Mouse (Mus musculus) kidney, embryonic 14.5 days (tissue): ENCODE results near the gene Mylk. TPM values are rescaled to one million over a fixed set of nuclear protein-coding genes. Genes with fewer than 3 reads are reported as not detected.

Experiments used
- ATAC-seq: fragments of 200-750 bp; cut with Nextera tagmentation; 2 replicates; pipeline ENCODE4 v1.8.0; 2017; ENCODE audit warnings: moderate number of reproducible peaks, mild to moderate bottlenecking, moderate TSS enrichment, moderate library complexity; ENCODE audit not compliant: low FRiP score, low TSS enrichment
- H3K27ac ChIP-seq: fragments of 300-500 bp; sonication (generic); 2 replicates; pipeline ENCODE4 v1.5.1; 2014; ENCODE audit warnings: low read depth, mild to moderate bottlenecking, low read length, moderate library complexity, mixed read lengths
- H3K27me3 ChIP-seq: fragments of 300-500 bp; sonication (generic); 2 replicates; pipeline ENCODE4 v1.6.1; 2014; ENCODE audit warnings: mild to moderate bottlenecking, low read length; ENCODE audit not compliant: control insufficient read depth, insufficient read depth
- H3K36me3 ChIP-seq: fragments of 300-500 bp; sonication (generic); 2 replicates; pipeline ENCODE4 v1.6.1; 2014; ENCODE audit warnings: low read length, mixed read lengths; ENCODE audit not compliant: control insufficient read depth, insufficient read depth
- H3K4me1 ChIP-seq: fragments of 300-500 bp; sonication (generic); 2 replicates; pipeline ENCODE4 v1.6.1; 2014; ENCODE audit warnings: low read length, mixed read lengths; ENCODE audit not compliant: control insufficient read depth, insufficient read depth
- H3K4me2 ChIP-seq: fragments of 300-500 bp; sonication (generic); replicated peaks from 2 replicates; pipeline ENCODE4 v1.6.1; 2014; ENCODE audit warnings: low read depth, mild to moderate bottlenecking, low read length
- H3K4me3 ChIP-seq: fragments of 300-500 bp; sonication (generic); 2 replicates; pipeline ENCODE4 v1.5.1; 2014; ENCODE audit warnings: mild to moderate bottlenecking, low read length
- H3K9ac ChIP-seq: fragments of 300-500 bp; sonication (generic); 2 replicates; pipeline ENCODE4 v1.6.1; 2014; ENCODE audit warnings: low read depth, mild to moderate bottlenecking, low read length, moderate library complexity
- H3K9me3 ChIP-seq: fragments of 300-500 bp; sonication (generic); 2 replicates; pipeline ENCODE4 v1.6.1; 2016; ENCODE audit warnings: low read length; ENCODE audit not compliant: control insufficient read depth
- WGBS: fragments of 180-500 bp; shearing (Covaris S2); extraction: QIAGEN DNeasy Blood & Tissue Kit; methylation state at CpG from one replicate; pipeline ENCODE4 v1.1.7; 2014; 5-methylcytosine and 5-hydroxymethylcytosine counted together
- polyA plus RNA-seq: library from polyadenylated mRNA; unstranded; fragments of >200 nt; fragmentation: Nextera tagmentation; extraction: Ambion mirVana; gene quantifications from 2 replicates; pipeline ENCODE4 v1.2.1, GENCODE M21; 2014

Gene Mylk
- polyA plus RNA-seq, 1 experiment from 2014 or later, result 34.0 TPM

- no peaks in the 10 kb centered on the region for H3K4me1 ChIP-seq
- no peak overlapping the region for H3K27ac ChIP-seq
- H3K4me3 ChIP-seq, result no peak overlapping the region
- no peak for ATAC-seq
- no peaks in the 10 kb centered on the region for H3K27me3 ChIP-seq
- no peak overlapping the region for H3K4me2 ChIP-seq
- no peaks in the 10 kb centered on the region for H3K36me3 ChIP-seq
- no peaks in the 10 kb centered on the region for H3K9me3 ChIP-seq
- no peak overlapping the region for H3K9ac ChIP-seq
- WGBS, result 82% methylated on average over 7 of the region's 7 CpGs
Measured at GRCm38 (mm10) chr16:34854066-34854465, 109.1 kb downstream of the Mylk start.

GRCm38 (mm10) chr16:34855136-34855535, 110.1 kb downstream of the Mylk start:
- no peaks in the 10 kb centered on the region for H3K27me3 ChIP-seq
- H3K36me3 ChIP-seq, result no peaks in the 10 kb centered on the region
- no peaks in the 10 kb centered on the region for H3K4me1 ChIP-seq
- H3K4me3 ChIP-seq, result no peak overlapping the region
- H3K4me2 ChIP-seq, result no peak overlapping the region
- WGBS, result 77% methylated on average over 6 of the region's 6 CpGs
- no peak for ATAC-seq
- no peak overlapping the region for H3K9ac ChIP-seq
- no peak overlapping the region for H3K27ac ChIP-seq
- no peaks in the 10 kb centered on the region for H3K9me3 ChIP-seq

- H3K9me3 ChIP-seq, result no peaks in the 10 kb centered on the region
- no peak overlapping the region for H3K27ac ChIP-seq
- H3K27me3 ChIP-seq, result no peaks in the 10 kb centered on the region
- no peak overlapping the region for H3K4me2 ChIP-seq
- H3K36me3 ChIP-seq, result no peaks in the 10 kb centered on the region
- ATAC-seq, result no peak
- H3K9ac ChIP-seq, result no peak overlapping the region
- WGBS, result 63% methylated on average over 2 of the region's 2 CpGs
- no peak overlapping the region for H3K4me3 ChIP-seq
- H3K4me1 ChIP-seq, result no peaks in the 10 kb centered on the region
Measured at GRCm38 (mm10) chr16:34855751-34856150, 110.7 kb downstream of the Mylk start.

- Histone ChIP-seq H3K9ac (no peak overlapping the region), H3K27me3 (no peaks in the 10 kb centered on the region), H3K4me1 (no peaks in the 10 kb centered on the region), H3K4me3 (no peak overlapping the region), H3K36me3 (no peaks in the 10 kb centered on the region), H3K27ac (no peak overlapping the region), H3K4me2 (no peak overlapping the region), H3K9me3 (no peaks in the 10 kb centered on the region)
- no peak for ATAC-seq
- 54% methylated on average over 5 of the region's 5 CpGs for WGBS
Measured at GRCm38 (mm10) chr16:34857631-34858030, 112.6 kb downstream of the Mylk start.

- 84% methylated on average over 3 of the region's 3 CpGs for WGBS
- Histone ChIP-seq H3K9ac (no peak overlapping the region), H3K4me2 (no peak overlapping the region), H3K27me3 (no peaks in the 10 kb centered on the region), H3K36me3 (no peaks in the 10 kb centered on the region), H3K9me3 (no peaks in the 10 kb centered on the region), H3K4me1 (no peaks in the 10 kb centered on the region), H3K4me3 (no peak overlapping the region), H3K27ac (no peak overlapping the region)
- no peak for ATAC-seq
Measured at GRCm38 (mm10) chr16:34860761-34861160, 115.8 kb downstream of the Mylk start.

GRCm38 (mm10) chr16:34861744-34862365, 116.8 kb downstream of the Mylk start:
- Histone ChIP-seq H3K36me3 (no peaks in the 10 kb centered on the region), H3K9ac (no peak overlapping the region), H3K4me2 (no peak overlapping the region), H3K9me3 (no peaks in the 10 kb centered on the region), H3K4me1 (no peaks in the 10 kb centered on the region), H3K27me3 (no peaks in the 10 kb centered on the region), H3K4me3 (no peak overlapping the region), H3K27ac (no peak overlapping the region)
- 72% methylated on average over 10 of the region's 10 CpGs for WGBS
- no peak for ATAC-seq

GRCm38 (mm10) chr16:34865373-34865772, 120.4 kb downstream of the Mylk start:
- ATAC-seq, result no peak
- H3K27me3 ChIP-seq, result no peaks in the 10 kb centered on the region
- WGBS, result 78% methylated on average over 4 of the region's 4 CpGs
- H3K27ac ChIP-seq, result no peak overlapping the region
- no peaks in the 10 kb centered on the region for H3K36me3 ChIP-seq
- no peak overlapping the region for H3K9ac ChIP-seq
- H3K9me3 ChIP-seq, result no peaks in the 10 kb centered on the region
- H3K4me3 ChIP-seq, result no peak overlapping the region
- H3K4me2 ChIP-seq, result no peak overlapping the region
- no peaks in the 10 kb centered on the region for H3K4me1 ChIP-seq

- Histone ChIP-seq H3K36me3 (no peaks in the 10 kb centered on the region), H3K9ac (no peak overlapping the region), H3K9me3 (no peaks in the 10 kb centered on the region), H3K4me3 (no peak overlapping the region), H3K27ac (no peak overlapping the region), H3K4me2 (no peak overlapping the region), H3K4me1 (no peaks in the 10 kb centered on the region), H3K27me3 (no peaks in the 10 kb centered on the region)
- 91% methylated on average over 2 of the region's 2 CpGs for WGBS
- no peak for ATAC-seq
Measured at GRCm38 (mm10) chr16:34867217-34867616, 122.2 kb downstream of the Mylk start.

GRCm38 (mm10) chr16:34880031-34880778, 135.2 kb downstream of the Mylk start:
- Histone ChIP-seq H3K4me3 (no peak overlapping the region), H3K27ac (no peak overlapping the region), H3K9me3 (no peaks in the 10 kb centered on the region), H3K4me1 (no peaks in the 10 kb centered on the region), H3K4me2 (no peak overlapping the region), H3K27me3 (no peaks in the 10 kb centered on the region), H3K36me3 (no peaks in the 10 kb centered on the region), H3K9ac (no peak overlapping the region)
- ATAC-seq, result no peak
- WGBS, result 84% methylated on average over 18 of the region's 18 CpGs
